Mouse (Mus musculus): ENCODE data around the gene Arap1.

DNA sequence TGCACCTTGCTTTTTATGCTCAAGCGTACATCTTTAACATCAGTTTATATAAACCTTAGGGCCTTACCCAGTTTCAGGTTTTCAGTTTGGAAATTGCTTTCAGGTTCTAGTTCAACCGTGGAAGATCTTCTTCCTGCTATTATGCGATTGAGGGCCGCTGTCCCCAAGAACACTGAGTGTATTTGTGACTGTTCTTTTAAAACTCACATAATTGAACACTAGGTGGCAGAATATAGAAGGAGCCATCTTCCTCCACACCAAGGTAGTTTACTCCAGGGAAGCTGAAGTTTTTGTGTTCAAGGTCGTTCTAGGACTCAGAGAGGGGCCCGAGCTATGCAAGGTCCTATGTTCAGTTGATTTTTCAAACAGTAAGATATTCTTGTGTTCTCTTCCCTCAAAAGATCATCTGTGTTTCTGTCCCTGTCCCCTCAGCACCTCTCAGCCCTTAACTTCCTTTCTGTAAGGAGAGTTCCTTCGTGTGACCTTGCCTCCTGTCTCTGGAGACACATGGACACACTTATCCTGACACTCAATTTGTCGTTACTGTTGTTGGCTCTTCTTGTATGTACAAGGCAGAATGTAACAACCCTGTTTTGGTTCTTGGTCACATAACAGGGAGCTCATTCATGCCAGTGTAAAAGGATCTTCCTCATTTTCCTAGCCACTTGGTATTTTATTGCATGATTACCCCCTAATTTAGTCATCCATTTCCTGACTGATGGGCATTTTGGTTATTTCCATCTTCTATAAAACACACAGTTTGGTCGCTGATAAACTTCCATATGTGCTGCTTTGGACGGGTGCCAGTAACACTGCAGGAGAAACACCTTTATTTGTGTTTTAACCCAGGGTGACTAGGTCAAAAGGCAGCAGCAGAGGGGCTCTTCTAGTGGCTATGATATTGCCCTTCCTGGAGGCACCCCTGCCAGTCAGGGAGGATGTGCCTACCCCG lies 20.3 kb downstream of the Arap1 start:
- no peak for TF ChIP-seq CTCF (IDR thresholded peaks at IDR 0.05; ENCODE audit: extremely low read depth, insufficient read depth, low read length)
- TF ChIP-seq POLR2A (IDR thresholded peaks at IDR 0.05; ENCODE audit: extremely low read depth, insufficient read depth, low read length) = no peak
